Mouse (Mus musculus): ENCODE results near the gene Mapt.

- TF ChIP-seq EP300 (IDR thresholded peaks at IDR 0.05; ENCODE audit: insufficient read depth, low read depth, low read length) (no peak), POLR2A (IDR thresholded peaks at IDR 0.05; ENCODE audit: insufficient read depth, low read depth, low read length) (no peak)
Measured at GRCm38 (mm10) chr11:104329185-104329926, 98.2 kb downstream of the Mapt start.
